Mouse (Mus musculus) ovary, adult 18-20 months (tissue): ENCODE results near the gene Pcif1.

Source experiments
- DNase-seq: peaks from one replicate; pipeline ENCODE4 v3.0.0; 2022; ENCODE audit warnings: low spot score, mixed read lengths

Pcif1 gene

GRCm38 (mm10) chr2:164923291-164923690, 44.2 kb downstream of the Pcif1 start:
- DNase-seq, result no peak

GRCm38 (mm10) chr2:164924100-164924857, 45.2 kb downstream of the Pcif1 start:
- DNase-seq, result peak; percentile 70

- DNase-seq, result no peak
These were observed 51.8 kb downstream of the Pcif1 start for GRCm38 (mm10) chr2:164930706-164931581.

DNA sequence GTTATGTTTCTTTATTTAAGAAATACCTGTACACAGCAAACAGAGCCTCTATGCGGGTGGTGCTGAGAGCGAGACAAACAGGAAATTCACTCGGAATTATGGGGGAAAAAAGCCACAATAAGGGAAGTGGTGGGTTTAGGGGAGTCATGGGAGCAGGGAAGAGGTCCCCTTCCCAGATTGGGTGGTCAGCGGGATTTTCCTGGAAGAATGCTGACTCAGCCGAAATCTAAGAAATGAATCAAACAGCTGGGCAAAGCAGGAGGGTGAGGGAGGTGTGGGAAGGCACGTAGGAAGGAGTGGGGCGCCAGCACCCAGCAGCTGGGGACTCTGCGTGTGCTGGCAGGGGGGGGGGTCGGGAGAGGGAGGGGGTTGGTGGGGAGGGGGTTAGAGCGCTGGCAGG, 54.4 kb downstream of the Pcif1 start:
- no peak for DNase-seq

DNA sequence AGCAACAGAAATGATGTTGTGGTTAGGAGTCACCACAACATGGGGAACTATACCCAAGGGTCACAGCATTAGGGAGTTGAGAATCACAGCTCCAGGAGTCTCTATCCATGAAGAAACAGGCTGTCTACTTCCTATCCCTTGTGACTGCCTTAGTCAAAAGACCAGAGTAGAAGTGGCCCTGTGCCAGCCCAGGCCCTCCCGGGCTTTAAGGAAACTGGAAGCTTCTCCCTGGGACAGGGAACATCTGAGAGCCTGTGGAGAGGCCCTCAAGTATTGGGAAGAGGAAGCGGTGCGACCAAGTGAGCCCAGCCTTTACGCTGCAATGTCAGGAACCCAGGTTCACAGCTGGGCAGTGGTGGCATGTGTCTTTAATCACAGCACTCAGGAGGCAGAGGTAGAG, 56.9 kb downstream of the Pcif1 start:
- DNase-seq, result no peak

- DNase-seq, result peak; percentile 48
These were observed 59.3 kb downstream of the Pcif1 start for GRCm38 (mm10) chr2:164938146-164939091.

DNA sequence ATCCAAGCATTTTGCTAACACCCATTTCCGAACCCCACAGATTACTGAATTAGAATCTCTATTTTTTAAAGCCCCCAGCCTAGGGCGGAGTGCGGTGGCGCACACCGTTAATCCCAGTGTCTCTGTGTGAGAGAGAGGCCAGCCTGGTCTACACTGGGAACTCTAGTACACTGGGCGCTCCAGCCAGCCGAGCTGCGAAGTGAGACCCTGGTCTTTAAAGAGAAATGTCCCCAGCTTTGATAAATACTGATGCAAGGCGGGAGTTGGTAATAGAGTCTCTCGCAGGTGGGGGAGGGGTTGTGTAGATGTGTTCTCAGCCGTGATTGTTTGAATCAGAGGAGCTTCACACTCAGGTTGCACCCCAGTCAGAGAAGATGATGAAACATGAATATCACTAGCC, 60.0 kb downstream of the Pcif1 start:
- no peak for DNase-seq

DNA sequence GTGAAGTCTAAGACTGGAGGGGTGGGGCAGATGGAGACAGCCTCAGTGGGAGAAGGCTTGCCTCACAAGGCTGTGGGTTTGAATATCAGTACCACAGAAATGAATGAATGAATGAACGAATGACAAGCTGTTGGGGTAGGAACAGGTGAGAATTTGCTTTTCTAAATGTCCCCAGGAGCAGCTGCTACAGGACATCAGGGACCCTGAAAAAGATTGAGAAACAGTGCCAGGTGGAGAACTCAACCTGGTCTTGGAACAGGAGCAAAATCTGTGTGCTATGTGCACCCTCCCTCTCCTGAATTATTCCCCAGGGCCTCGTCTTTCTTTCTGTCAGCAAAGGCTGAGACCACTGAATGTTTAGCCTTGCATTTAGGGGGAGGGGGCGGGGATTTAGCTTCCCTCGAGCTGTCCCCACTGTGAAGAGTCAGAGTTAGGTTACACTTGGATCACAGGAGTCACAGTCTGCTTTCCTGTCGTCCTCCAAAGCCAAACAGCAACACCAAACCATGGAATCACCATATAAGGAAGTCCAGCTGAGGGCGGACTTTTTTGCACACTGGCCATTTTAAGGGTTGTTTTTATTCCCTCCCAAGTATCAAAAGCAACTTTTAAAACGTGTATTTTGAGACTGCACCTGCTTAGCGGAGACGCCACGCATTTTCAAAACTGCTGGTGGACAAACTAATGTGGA, 61.2 kb downstream of the Pcif1 start, which contains the start of gene Mmp9:
Gene Mmp9 (plus strand): TSS at position 641 of the 691 bp plus-strand sequence.
- no peak for DNase-seq

- no peak for DNase-seq
These were observed 63.7 kb downstream of the Pcif1 start for GRCm38 (mm10) chr2:164942692-164943290.
